Mouse (Mus musculus): ENCODE data around the gene U2af2. TPM values are rescaled to one million over a fixed set of nuclear protein-coding genes. Genes with fewer than 3 reads are reported as not detected.

U2af2 gene
- polyA plus RNA-seq, 1 experiment: 222 TPM

DNA sequence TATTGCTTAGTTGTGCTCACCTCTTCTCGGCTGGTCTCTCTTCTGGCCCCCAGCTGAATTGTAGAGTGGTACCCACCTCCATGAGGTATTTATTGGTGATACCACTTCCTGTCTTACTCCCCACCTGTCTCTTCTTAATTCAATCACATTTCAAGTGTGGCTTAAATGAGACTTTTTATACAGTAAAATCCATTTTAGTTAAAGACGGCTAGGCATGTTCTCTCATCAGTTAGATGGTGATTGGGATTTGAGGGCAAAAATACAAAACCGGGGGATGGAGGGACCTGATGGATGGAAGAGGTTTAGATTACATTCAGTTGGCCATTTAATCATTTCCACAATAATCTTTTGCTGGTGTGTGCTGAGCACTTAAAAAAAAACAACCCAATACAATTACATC is 54.9 kb downstream of the U2af2 start, which contains the start of gene Rfpl4:
TSS of gene Rfpl4 (minus strand) at position 101 of the 400 bp plus-strand sequence.
- H3K4me1 ChIP-seq (ENCODE audit: control insufficient read depth, insufficient read depth, low read length): no peaks in the 10 kb centered on the region
- 75% methylated on average over 3 of the region's 3 CpGs for WGBS
- TF ChIP-seq CTCF (IDR thresholded peaks at IDR 0.05; ENCODE audit: control insufficient read depth, insufficient read depth, low read length): no peak
- TF ChIP-seq POLR2A (IDR thresholded peaks at IDR 0.05; ENCODE audit: borderline replicate concordance, control insufficient read depth, low read depth, low read length): no peak
- no peak within 1 kb of the TSS for H3K27ac ChIP-seq (ENCODE audit: control insufficient read depth, insufficient read depth, low read depth, low read length, poor library complexity)
- no peak within 1 kb of the TSS for H3K4me3 ChIP-seq (replicated peaks; ENCODE audit: control insufficient read depth, low read depth, low read length)

DNA sequence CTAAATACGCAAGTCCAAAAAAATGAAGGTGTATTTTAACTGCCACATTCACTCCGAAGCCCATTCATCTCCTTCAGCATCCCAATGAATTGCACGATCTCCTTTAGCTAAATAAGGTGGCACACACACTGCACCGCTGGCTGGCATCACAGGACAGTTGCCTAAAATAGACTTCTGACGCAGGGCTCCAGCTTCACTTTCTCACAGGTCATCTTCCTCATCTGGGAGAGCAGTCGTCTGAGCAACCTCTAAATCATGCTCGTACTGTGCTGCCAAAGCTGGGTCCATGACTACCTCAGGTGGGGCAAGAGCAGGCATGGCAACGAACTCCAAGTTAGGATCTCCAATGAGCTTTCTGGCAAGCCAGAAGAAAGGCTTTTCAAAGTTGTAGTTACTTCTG is 63.1 kb downstream of the U2af2 start:
- no peak overlapping the region for H3K4me3 ChIP-seq (replicated peaks; ENCODE audit: control insufficient read depth, low read depth, low read length)
- WGBS: 71% methylated on average over 8 of the region's 8 CpGs
- no peak overlapping the region for H3K27ac ChIP-seq (ENCODE audit: control insufficient read depth, insufficient read depth, low read depth, low read length, poor library complexity)
- no peaks in the 10 kb centered on the region; the same call in 1 of the 2 replicates for H3K4me1 ChIP-seq (ENCODE audit: control insufficient read depth, insufficient read depth, low read length)
- TF ChIP-seq CTCF (IDR thresholded peaks at IDR 0.05; ENCODE audit: control insufficient read depth, insufficient read depth, low read length) (no peak), POLR2A (IDR thresholded peaks at IDR 0.05; ENCODE audit: borderline replicate concordance, control insufficient read depth, low read depth, low read length) (no peak)

DNA sequence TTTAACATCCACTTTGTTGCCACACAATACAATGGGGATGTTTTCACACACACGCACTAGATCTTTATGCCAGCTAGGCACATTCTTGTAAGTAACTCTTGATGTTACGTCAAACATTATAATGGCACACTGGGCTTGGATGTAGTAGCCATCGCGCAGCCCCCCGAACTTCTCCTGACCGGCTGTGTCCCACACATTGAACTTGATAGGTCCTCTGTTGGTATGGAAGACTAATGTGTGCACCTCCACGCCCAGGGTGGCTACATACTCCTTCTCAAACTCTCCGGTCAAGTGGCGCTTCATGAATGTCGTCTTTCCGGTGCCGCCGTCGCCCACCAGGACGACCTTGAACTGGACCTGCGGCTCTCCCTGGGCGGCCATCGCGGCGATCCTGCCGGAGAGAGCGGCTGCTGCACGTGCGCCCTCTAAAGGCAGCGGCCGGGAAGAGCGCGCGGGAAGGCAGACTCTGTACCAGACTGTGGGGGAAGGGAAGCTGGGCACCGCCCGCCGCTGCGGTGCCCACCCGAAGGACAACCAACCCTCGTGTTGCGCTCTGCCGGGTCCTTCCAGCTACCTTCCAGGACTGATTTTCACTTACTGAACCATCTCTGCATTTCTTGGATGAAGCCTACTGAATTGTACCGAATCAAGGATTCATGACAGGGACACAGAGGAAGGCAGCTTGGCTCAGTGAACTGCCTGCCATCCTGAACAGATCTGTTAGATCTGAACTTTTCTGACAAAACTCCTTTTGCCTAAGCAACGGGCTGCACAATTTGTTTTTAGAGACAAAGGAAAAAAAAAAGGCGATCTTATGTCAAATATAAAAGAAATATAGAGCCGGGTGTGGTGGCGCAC is 63.8 kb downstream of the U2af2 start, which contains the start of gene Rasl2-9:
TSS of gene Rasl2-9 (minus strand) at position 402 of the 858 bp plus-strand sequence.
- Histone ChIP-seq H3K4me3 (replicated peaks; ENCODE audit: control insufficient read depth, low read depth, low read length) (peak within 1 kb of the TSS; percentile 51), H3K27ac (ENCODE audit: control insufficient read depth, insufficient read depth, low read depth, low read length, poor library complexity) (no peak within 1 kb of the TSS; the same call in 1 of the 2 replicates), H3K4me1 (ENCODE audit: control insufficient read depth, insufficient read depth, low read length) (no peaks in the 10 kb centered on the region; the same call in 1 of the 2 replicates)
- 17% methylated on average over 42 of the region's 42 CpGs for WGBS
- TF ChIP-seq CTCF (IDR thresholded peaks at IDR 0.05; ENCODE audit: control insufficient read depth, insufficient read depth, low read length) (peak; percentile 75), POLR2A (IDR thresholded peaks at IDR 0.05; ENCODE audit: borderline replicate concordance, control insufficient read depth, low read depth, low read length) (peak; percentile 48; the same call in 1 of the 2 replicates)

Other genes starting within 250 kb of the U2af2 start
- 367 and 488 TPM in 2 replicates for gene Ube2s, start 249.6 kb upstream of the U2af2 start, polyA plus RNA-seq (2011; ENCODE audit: insufficient read depth, insufficient read length, low replicate concordance, missing spikeins)
- 0.25 and 0.67 TPM in 2 replicates for gene Shisa7, start 217.4 kb upstream of the U2af2 start, polyA plus RNA-seq (2011; ENCODE audit: insufficient read depth, insufficient read length, low replicate concordance, missing spikeins)
- 3.9 and 12.4 TPM in 2 replicates for gene Isoc2b, start 191.9 kb upstream of the U2af2 start, polyA plus RNA-seq (2011; ENCODE audit: insufficient read depth, insufficient read length, low replicate concordance, missing spikeins)
- 10.7 and 21.3 TPM in 2 replicates for gene Isoc2a, start 185.0 kb upstream of the U2af2 start, polyA plus RNA-seq (2011; ENCODE audit: insufficient read depth, insufficient read length, low replicate concordance, missing spikeins)
- not detected in 2 replicates for gene Gm36210, start 155.6 kb upstream of the U2af2 start, polyA plus RNA-seq (2011; ENCODE audit: insufficient read depth, insufficient read length, low replicate concordance, missing spikeins)
- 7.6 and 10.6 TPM in 2 replicates for gene Zfp628, start 146.9 kb upstream of the U2af2 start, polyA plus RNA-seq (2011; ENCODE audit: insufficient read depth, insufficient read length, low replicate concordance, missing spikeins)
- gene Nat14, start 140.1 kb upstream of the U2af2 start, polyA plus RNA-seq (2011; ENCODE audit: insufficient read depth, insufficient read length, low replicate concordance, missing spikeins): 1.4 and 2.8 TPM in 2 replicates
- gene Ssc5d, start 136.4 kb upstream of the U2af2 start, polyA plus RNA-seq (2011; ENCODE audit: insufficient read depth, insufficient read length, low replicate concordance, missing spikeins): 0.70 and 1.5 TPM in 2 replicates
- not detected in 2 replicates for gene Sbk2, start 97.7 kb upstream of the U2af2 start, polyA plus RNA-seq (2011; ENCODE audit: insufficient read depth, insufficient read length, low replicate concordance, missing spikeins)
- gene Sbk3, start 91.0 kb upstream of the U2af2 start, polyA plus RNA-seq (2011; ENCODE audit: insufficient read depth, insufficient read length, low replicate concordance, missing spikeins): not detected in 2 replicates
- 13.5 and 44.8 TPM in 2 replicates for gene Zfp579, start 66.0 kb upstream of the U2af2 start, polyA plus RNA-seq (2011; ENCODE audit: insufficient read depth, insufficient read length, low replicate concordance, missing spikeins)
- 12.6 and 15.8 TPM in 2 replicates for gene Zfp524, start 47.7 kb upstream of the U2af2 start, polyA plus RNA-seq (2011; ENCODE audit: insufficient read depth, insufficient read length, low replicate concordance, missing spikeins)
- gene Fiz1, start 47.4 kb upstream of the U2af2 start, polyA plus RNA-seq (2011; ENCODE audit: insufficient read depth, insufficient read length, low replicate concordance, missing spikeins): 10.9 and 18.9 TPM in 2 replicates
- gene Gm44973, start 46.6 kb upstream of the U2af2 start, polyA plus RNA-seq (2011; ENCODE audit: insufficient read depth, insufficient read length, low replicate concordance, missing spikeins): not detected in 2 replicates
- 23.9 and 30.4 TPM in 2 replicates for gene Zfp865, start 41.8 kb upstream of the U2af2 start, polyA plus RNA-seq (2011; ENCODE audit: insufficient read depth, insufficient read length, low replicate concordance, missing spikeins)
- gene Ccdc106, start 41.6 kb upstream of the U2af2 start, polyA plus RNA-seq (2011; ENCODE audit: insufficient read depth, insufficient read length, low replicate concordance, missing spikeins): not detected in 2 replicates
- gene 4632433K11Rik, start 28.0 kb upstream of the U2af2 start, polyA plus RNA-seq (2011; ENCODE audit: insufficient read depth, insufficient read length, low replicate concordance, missing spikeins): 1.5 TPM in 1 of 2 replicates, not detected in the other
- 0.90 and 2.3 TPM in 2 replicates for gene Zfp784, start 23.7 kb upstream of the U2af2 start, polyA plus RNA-seq (2011; ENCODE audit: insufficient read depth, insufficient read length, low replicate concordance, missing spikeins)
- 2.7 and 4.6 TPM in 2 replicates for gene Zfp580, start 10.6 kb upstream of the U2af2 start, polyA plus RNA-seq (2011; ENCODE audit: insufficient read depth, insufficient read length, low replicate concordance, missing spikeins)
- gene Epn1, start 18.1 kb downstream of the U2af2 start, polyA plus RNA-seq (2011; ENCODE audit: insufficient read depth, insufficient read length, low replicate concordance, missing spikeins): 109 and 135 TPM in 2 replicates
- not detected in 2 replicates for gene Rfpl4, start 54.8 kb downstream of the U2af2 start, polyA plus RNA-seq (2011; ENCODE audit: insufficient read depth, insufficient read length, low replicate concordance, missing spikeins)
- gene Rasl2-9, start 63.8 kb downstream of the U2af2 start, polyA plus RNA-seq (2011; ENCODE audit: insufficient read depth, insufficient read length, low replicate concordance, missing spikeins): not detected in 2 replicates
- not detected in 2 replicates for gene Vmn1r55, start 87.5 kb downstream of the U2af2 start, polyA plus RNA-seq (2011; ENCODE audit: insufficient read depth, insufficient read length, low replicate concordance, missing spikeins)
- gene Vmn1r56, start 134.6 kb downstream of the U2af2 start, polyA plus RNA-seq (2011; ENCODE audit: insufficient read depth, insufficient read length, low replicate concordance, missing spikeins): not detected in 2 replicates
- gene Vmn1r57, start 156.3 kb downstream of the U2af2 start, polyA plus RNA-seq (2011; ENCODE audit: insufficient read depth, insufficient read length, low replicate concordance, missing spikeins): not detected in 2 replicates

Data from bone marrow, adult 2 months (tissue).